Mouse (Mus musculus) R1 (cell line): ENCODE data around the gene Zswim4.

Source experiments
- DNase-seq: peaks from one replicate; pipeline ENCODE4 v3.0.0-alpha.2; 2018; ENCODE audit warnings: low read depth, low spot score

Zswim4 gene

DNA sequence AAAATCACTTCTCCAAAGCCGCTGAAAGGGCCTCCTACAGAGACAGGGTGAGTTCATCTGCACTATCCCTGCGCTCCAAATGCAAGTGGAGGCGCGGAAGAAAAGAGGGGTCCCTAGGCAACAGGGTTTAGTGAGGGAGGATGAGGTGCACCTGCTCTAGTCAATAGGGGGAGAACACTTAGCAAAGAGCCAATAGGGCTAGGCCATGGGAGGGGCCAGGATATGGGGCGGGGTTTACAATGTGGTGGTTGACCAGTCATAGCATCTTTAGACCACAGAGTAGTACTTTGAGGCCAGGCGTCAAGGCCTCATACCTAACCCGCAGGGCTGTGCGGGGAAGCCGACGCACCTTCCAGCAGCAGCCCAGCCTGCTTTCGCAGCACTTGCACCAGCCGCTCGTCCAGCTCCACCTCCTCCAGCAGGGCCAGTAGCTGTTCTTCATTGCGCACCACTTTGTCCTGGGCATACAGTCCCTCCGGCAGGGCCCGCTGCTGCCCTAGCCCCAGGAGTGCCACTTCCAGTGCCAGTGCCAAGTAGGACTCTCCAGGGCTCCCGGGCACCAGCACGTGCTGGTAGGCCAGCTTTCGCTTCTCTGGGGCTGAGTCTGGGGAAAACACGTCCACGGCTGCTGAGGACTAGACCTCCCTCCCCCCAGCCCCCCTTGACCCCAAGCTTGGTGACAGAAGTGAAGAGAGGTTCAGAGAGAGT, 13.4 kb downstream of the Zswim4 start:
- DNase-seq, result peak; percentile 90

DNA sequence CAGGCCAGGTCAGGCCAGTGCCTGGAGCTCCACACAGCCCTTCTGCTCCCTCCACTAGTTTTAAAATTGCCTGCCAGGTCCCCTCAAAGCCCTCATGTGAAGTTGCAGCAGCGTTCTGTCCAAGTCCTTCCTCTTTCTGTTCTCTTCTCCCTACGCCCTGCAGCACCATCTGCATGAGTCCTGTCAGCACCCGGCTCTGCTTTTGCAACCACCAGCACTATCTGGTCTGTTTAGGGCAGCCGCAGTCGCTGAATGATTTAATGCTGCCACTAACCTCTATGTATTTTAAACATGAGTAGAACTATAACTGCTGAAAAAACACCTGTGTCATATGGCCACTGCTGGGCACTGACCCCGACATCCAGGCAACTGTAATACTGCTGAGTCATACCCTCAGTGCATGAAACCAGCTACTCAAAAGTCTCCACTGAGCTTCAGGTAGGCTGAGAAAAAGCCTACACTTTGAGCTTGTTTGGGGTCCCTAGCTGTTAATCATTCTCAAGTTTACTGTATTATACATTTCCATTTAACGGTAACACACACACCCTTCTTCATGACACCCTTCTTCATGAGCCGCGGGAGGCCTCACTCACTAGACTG, 14.2 kb downstream of the Zswim4 start:
- no peak for DNase-seq

DNA sequence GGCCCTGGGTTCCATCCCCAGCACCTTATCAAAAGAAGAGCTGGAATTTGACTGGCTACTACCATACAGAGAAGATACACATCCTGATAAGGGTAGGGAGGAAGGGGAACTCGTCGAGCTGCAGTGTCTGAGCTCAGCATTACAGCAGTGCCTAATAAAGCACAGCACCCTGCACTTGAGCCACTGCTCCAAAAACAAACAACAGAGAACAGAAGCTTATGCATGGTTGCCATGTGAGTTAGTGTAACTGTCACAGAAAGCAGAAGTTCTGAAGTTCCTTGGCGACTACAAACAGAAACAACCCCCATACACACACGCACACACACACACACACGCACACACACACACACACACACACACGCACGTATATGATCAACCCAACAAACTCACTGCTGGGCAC, 16.8 kb downstream of the Zswim4 start:
- no peak for DNase-seq

DNA sequence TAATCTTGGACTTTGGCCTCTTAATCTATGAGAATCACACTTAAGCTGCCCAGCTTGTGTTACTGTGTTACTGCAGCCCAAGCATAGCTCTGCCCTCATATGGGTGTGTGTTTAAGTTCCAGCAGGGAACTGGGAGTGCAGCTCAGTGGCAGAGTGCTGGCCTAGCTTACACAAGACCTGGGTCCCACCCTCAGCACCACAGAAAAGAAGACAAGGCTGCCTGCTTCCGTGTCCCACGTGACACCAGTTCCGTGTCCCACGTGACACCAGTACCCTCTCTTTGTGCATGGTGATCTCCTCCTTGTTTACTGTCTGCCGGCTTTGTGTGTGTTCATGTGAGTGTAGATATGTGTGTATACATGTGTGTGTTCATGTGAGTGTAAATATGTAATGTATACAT, 18.7 kb downstream of the Zswim4 start:
- peak; percentile 70 for DNase-seq

DNA sequence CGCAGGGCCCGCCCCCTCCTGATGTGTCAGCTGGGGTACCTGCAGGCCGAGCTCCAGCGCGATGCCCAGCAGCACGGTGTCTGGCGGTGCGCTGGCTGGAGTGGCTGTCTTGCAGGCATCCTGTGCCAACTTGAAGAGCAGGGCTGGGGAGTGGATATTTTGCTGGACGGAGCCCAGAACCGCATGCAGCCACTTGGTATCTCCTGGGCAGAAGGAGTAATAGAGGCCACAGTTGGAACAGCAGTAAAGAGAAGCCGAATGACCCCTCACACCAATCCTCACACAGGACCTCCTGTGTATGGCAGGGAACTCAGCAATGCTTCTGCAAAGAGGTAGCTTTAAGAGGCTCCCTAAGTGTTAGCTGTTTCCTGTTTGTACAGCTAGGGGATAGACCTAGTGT, 19.6 kb downstream of the Zswim4 start:
- DNase-seq, result no peak

DNA sequence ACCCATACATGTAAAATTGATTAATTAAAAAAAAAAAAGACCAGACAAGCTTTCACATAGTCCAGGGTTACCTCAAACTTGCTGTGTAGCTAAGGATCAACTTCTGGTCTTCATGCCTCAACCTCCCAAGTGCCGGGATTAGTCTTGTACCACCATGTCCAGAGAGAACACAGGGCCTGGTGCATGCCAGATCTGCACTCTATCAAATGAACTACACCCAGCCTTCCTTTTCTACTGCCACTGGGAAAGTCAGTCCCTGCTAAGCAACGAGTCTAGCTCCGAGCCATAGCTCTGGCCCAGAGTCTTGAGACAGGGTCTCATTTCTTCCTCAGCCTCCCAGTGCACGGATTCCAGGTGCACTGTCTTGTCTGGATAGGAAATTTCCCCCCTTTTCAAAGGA, 23.6 kb downstream of the Zswim4 start:
- DNase-seq, result no peak

DNA sequence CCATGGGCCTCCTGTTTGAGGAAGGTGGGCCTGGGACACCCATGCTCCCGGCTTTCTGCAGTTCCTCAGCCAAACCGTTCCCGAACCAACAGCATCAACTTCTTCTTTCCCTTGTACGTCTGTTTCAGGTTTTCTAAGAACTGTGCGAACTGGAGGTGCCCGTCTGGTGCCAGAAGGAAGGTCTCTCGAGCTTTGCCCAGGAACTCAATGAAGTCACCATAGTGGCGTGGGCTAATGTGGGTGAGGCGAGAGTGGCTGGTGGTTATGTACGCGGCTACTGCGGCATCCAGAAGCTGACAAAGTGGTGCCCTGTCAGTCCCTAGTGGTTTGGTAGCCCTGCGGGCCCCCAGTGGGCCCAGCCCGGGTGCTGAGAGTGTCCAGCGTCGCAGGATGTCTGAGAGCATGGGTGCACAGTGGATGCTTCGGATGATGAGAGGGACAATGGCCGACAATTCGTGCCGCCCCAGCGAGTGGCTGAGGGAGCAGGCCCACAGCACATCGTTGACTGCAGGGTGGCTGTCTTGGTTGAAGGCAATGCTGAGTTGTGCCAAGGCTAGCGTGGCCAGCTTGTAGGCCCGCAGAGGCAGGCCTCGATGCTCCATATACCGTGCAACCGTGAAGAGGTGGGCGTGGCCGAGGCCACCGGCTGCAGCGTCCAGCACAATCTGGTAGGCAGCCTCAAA, 24.8 kb downstream of the Zswim4 start:
- DNase-seq, result no peak

DNA sequence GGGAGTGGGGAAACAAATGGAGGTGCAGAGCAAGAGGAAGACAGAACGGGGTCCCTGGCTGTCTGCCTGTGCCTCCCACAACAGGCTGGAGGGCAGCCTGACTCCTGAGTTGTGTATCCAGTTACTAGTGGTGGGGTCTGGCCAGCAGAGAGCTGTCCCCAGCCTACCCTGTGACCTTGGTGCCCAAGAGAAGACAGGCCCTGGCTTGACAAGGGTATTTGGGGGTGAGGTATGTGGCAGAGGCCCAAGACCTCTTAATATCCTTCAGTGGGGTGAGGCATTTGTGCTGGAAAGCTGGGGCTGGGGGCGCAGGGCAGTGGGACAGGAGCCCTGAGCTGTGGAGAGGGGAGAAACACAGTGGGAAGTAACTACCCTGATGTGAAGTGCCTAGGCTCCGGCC, 25.7 kb downstream of the Zswim4 start:
- DNase-seq, result no peak

DNA sequence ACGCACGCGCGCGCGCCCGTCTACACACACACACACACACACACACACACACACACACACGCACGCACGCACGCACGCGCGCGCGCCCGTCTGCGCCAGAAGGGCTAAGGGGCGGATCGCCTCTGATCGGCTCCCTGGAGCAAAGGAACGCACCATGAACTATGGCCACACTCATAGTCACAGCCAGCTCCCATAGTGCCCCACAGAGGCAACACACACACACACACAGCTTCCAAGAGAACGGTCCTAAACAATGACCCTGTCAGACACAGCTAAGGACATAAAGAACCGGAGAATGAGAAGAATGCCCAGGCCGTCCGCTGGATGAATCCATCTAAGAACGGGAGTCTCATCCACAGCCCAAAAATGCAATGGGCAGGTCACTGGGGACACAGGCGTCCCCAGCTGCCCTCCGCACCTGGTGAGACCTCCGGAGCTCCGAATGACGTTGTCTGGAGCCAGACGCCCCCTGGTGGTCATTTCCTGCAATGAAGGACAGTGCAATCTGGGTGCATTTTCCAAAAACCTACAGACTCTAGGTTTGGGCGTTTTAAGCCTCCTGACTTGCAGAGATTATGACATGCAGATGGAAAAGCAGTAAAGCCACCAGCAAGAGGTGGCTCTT, 26.6 kb downstream of the Zswim4 start:
- peak; percentile 84 for DNase-seq

DNA sequence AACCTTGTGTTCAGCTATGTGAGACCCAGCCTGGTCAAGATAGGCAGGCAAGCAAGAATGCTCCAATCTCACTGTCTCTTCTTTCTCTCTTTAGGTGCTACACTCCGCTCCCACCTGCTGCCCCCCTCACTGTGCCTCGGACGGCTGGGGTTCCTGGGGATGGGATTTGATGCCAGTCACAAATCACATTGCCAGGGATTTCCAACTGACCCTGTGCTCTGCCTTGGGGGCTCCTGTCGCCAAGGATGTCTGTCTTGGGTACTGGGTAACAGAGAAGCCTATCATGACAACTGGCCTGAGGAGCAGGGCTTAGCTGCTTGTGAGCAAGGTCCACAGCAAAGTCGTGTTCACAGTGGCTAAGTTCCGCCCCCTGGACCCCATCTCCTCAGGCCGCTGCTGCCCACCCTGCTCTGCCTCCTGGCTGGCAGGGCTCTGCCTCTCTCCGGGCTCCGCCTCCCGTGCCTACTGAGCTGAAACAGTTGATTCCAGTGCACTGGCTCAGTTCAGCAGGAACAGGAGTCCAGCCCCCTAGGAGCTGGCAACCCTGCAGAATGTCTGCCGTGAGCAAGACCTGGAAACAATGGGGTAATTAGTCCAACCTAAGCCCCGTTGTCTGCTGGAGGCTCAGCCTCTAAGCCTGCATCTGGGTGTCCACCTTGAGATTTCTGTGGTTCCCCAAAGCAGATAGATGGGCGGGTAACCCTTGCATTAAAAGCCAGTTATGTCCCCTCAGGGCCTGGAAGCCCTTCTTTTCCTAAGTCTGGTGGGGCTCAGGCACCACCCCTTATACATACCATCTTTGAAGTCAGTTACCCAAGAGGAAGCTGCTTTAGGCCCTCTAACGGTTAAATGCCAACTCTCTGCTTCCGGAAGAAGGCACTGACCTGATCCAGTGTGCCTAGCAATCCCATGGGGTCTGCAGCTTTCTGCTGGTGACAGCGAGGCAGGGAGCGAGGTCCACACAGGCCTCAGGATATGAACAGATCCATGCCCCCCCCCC, 28.2 kb downstream of the Zswim4 start:
- DNase-seq, result no peak

DNA sequence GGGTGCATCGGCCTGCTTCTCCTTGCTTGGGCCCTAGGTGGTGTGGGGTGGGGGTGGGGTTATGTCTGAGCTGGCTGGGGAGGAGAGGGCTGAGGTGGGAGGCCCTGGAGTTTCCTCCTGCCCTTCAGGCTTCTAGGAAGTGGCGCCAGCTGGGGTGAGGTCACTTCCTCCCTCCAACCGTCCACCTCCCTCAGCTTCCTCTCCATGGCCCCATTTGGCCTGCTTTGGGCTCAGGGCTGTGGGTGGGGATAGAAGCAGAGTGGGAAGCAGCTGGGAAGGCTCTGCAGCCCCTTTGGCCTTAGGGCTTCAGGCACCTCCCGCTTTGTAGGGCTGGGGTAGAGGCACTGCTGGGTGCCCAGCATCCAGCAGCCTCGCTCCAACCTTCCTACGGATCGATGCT, 29.0 kb downstream of the Zswim4 start:
- DNase-seq, result peak; percentile 46

DNA sequence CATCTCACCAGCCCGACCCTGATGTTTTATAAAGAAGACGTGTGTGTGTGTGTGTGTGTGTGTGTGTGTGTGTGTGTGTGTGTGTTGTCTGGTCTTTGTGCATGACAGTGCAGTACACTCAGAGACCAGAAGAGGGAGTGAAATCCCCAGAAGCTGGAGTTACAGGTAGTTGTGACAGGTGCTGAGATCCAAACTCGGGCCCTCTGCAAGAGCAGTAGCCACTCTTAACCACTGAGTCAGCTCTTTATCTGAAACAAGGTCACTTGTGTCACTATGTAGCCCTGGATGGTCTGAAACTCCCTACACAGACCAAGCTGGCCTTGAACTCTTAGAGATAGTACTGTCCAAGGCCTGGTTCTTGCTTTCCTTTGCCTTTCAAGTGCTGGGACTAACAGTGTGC, 30.2 kb downstream of the Zswim4 start:
- peak; percentile 79 for DNase-seq

DNA sequence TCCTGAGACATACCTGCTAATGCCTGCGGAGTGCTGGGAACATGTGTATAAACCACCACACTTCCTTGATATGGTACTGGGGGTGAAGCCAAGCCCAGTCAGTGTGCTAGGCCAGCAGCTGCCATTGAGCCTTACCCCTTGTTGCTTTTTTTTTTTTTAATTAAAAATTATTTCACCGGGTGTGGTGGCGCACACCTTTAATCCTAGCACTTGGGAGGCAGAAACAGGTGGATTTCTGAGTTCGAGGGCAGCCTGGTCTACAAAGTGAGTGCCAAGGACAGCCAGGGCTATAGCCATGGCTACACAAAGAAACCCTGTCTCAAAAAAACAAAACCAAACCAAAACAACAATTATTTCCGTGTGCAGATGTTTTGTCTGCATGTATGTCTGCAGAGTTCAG, 31.8 kb downstream of the Zswim4 start:
- DNase-seq, result no peak

DNA sequence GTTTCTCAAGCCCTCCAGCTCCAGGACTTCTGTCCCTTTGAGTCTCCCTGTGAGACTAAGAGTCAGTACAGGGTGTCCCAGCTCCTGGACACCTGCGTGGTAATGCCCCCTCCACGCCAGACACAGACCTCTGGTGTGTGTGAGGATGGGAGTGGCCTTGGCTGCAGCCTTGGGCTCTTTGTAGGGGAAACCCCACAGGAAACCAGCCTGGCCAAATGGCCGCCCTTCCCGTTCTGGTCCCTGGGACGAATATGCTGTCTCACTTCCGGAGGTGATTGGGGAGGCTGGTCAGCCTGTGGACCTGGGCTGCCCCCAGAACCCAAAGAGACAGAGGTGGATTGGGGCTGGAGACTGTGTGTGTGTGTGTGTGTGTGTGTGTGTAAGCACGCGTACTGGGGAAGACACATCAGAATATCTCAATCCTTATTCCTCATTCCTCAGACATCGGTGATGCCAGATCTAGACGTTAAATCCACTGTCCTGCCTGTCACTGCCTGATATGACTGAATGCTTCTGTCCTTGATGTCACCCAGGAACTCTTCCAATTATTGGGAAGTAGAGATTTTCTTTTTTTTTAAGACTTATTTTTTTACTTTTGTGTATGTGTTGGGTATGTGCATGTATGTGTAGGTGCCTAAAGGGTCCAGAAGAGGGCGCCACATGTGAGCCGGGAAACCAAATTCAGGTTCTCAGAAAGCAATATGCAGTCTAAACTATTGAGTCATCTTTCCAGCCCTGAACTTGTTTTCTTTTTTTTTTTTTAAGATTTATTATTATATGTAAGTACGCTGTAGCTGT, 32.7 kb downstream of the Zswim4 start:
- peak; percentile 78 for DNase-seq

DNA sequence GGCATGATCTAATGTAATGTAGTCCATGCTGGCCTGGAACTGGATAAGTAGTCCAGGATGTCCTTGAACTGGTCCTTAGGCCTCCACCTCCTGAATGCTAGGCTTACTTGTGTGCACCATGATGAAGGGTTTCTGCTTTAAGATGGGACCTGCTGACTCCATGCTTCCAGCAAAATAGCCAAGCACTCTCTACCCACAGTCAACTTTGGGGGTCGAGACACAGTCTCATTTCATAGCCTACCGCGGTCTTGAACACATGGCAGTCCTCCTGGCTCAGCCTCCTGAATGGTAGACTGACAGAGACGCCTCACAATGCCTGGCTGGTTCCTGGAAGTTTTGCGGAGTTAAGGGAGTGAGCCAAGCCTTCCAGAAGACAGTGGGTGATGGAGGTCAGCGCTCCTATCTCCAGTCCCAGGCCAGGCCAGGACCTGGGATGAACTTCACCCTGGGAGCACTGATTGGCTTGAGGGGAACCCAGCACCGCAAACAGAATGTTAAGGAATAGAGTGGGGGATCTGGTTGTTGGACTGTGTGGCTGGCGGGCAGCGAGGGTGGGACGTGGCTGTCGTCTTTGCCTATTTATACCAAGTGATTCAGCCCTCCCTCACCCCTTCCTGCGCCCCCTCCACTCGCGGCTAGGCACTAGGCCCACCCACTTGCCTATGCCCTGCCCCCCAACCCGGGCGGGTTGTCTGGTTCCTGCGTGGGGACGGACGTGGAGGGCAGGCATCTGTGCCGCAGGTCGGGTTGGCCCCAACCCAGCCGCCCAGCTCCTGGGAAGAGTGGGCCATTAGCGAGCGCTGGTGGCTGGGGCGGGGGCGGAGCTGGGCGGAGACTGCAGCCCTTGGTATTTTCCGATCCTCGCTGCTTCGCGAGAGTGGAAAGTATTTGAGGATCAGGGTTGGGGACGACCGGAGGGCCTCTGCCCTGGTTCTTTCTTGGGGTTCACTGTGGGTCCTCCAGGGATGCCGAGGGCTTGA, 33.6 kb downstream of the Zswim4 start:
- DNase-seq, result peak; percentile 80

DNA sequence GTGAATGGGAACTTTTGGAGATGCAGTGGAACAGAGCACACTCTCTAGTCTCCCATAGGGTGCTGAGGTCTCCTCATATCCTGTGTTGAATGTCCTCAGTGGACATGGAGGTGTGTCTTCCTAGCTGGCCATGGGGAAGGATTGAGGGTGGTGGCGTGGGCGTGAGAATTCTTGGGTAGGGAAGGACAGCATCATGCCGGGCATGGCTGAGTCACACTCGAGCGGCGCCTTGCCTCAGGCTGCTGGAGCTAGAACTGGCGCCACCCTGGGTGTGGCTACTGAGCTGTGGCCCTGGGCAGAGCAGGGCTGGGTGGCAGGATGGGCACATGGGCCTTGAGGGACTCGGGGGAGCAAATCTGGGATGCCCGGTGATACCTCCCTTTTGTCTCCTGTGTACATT, 34.4 kb downstream of the Zswim4 start:
- no peak for DNase-seq

DNA sequence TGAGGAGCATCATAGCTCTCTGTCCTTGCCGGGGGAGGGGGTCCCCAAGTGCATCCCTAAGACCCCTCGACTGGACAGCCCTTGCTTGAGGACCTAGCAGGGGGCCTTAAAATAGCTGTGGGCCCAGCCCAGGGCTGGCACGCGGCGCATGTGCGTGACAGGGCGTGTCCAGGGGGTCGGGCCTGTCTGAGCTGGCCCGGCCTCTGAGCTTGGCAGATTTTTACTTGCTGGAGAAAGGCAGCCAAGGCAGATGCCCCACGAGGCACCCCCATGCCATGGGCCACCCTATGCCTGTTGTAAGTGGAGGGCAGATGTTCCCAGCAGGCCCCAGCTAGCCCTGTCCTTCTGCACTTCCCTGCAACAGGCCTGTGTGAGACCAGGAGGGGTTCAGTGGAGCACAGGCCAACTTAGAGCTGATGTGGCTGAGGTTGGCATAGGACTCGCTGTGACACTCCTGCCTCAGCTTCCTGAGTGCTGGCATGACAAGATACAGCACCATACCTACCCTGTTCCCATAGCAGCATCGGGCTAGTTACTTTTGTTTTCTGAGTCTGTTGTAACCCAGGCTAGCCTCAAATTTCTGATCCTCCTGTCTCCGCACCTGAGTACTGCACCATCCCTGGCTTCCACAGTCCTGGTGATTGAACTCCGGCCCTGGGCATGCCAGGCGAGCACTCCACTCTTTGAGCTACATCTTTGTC, 35.2 kb downstream of the Zswim4 start:
- DNase-seq, result no peak

DNA sequence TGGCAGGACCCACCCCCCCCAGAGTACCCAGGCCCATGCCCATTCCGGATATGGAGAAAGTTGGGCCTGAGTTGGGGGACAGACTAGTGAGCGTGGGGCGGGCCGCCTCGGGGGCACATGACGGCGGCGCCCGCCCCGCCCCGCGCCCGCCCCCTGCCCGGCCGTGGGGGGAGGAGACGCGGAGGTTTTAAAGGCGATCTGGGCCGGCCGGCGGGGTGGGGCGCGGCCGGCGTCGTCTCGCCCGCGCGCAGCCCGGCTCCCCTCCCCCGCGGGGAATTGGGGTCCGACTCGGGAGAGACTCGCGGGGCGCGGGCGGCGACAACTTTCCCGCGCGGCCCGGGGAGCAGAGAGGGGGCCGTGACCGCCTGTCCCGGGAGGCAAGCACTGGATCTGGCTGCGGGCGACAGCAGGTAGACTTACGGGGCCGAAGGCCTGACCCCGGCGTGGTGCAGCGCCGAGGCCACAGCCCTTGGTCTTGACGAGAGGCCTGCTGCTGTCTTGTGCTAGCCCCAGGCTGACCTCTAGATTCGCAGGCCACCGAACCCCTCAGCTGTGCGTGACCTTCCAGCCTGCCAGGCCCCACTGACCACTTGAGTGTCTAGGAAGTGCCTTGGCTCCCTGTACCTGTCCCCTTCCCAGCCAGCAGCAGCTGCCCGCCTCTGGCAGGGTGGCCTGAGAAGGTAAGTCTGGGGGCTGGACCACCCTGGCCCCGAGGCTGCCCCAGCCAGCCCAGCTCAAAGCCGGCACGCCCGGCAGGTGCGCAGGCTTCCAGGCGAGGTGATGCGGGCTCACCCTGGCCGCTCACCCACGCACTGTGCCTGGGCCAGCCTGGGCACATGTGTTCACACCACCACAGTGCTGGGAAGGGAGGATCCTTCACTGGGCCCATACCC, 36.0 kb downstream of the Zswim4 start:
- peak; percentile 77 for DNase-seq
